Mouse (Mus musculus) left cerebral cortex, adult 11 months (tissue): ENCODE results near the gene Cdc42bpa.

Experiments used
- DNase-seq: peaks from one replicate; pipeline ENCODE4 v3.0.0; 2022; ENCODE audit warnings: low spot score

Cdc42bpa gene

DNA sequence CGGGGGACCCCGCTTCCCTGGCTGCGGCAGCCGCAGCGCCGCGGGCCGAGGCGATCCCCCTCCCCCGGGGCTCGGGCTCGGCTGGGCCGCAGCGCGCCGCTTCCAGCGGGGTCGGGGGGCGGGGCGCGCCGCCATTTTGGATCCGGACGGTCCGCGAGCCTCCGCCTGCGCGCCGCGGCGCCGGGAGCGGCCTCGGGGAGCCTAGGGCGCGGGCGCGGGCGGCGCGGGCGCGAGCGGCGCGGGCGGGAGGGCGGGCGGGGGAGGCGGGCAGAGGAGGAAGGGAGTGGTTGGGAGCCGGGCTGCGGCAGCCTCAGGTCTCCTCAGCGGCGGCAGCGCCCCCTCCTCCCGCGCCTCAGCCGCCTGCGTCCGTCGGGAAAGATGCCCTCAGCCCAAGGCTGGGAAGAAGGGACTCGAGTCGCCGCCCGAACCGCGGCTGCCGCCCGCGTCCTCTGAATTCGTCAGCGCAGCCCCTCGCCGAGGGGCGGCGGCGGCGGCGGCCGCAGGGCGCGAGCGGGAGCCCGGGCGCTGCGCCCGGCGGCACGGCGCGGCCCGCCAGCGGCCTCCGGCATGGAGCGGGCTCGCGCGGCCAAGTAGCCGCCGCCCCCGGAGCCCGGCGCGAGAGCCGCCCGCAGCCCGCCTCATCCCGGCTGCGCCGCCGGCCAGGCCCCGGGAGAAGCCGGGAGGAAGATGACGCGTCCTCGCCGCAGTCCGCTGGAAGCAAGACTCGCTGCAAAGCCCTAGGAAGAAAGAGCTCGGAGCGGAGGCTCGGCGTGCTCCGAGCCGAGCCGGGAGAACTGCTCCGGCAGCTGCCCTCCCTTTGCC, at the start of gene Cdc42bpa:
Gene Cdc42bpa, plus strand, starts transcription at position 752 of the 822 bp plus-strand sequence.
- peak; percentile 42 for DNase-seq

DNA sequence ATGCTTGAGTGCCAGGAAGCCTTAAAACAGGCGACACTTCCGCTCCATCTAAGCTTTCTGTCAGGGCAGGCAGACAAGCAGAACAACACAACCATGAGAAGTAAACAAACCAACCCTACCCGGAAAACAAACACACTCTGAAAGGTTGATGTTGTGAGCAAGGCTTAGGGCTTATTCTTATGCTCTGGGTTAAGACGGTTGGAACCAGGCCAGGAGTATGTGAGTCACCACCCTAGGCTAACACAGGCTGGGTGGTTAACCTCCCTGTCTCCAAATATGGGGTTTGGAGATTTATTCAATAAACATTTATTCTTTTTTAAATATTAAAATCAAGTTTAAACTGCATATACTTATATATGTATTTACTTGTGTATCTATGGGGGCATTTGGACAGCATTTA, 46.8 kb upstream of the Cdc42bpa start:
- no peak for DNase-seq

DNA sequence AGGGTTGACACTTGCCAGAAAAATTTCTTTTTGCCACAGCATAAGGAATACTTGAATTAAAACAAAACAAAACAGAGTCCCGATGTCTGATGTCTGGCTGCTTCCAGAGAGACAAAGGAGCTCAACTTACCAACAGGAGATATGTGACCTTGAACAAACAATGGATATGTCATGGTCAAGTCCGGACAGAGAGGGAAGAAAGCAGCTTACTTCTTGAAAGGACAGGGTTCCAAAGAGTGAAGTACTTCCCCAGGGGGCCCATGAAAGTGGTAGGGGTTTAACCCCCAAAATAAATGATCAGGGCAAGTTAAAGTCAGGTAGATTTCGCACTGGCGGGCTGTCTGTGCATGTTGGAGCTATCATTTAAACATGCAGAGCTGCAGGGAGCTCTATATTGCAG, 43.2 kb upstream of the Cdc42bpa start:
- DNase-seq = no peak

DNA sequence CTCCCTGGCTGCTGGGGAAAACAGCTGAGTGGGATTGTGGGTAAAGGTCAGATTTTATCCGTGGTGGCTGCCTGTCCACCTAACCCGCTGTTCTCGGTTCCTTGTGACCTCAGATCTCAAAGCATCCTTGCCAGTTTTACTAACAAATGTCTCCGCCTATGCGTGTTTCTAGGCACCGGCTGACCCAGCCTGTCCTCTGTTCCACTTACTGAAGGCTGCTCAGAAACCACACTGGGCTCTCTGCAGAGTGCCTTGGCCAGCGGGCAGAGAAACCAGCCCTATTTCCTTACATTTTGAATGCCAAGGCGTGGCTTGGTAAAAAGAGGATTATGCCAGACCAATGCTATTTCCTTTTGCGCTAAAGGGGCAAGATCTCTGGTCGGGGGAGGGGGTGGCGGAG, 42.8 kb upstream of the Cdc42bpa start:
- DNase-seq = no peak

DNA sequence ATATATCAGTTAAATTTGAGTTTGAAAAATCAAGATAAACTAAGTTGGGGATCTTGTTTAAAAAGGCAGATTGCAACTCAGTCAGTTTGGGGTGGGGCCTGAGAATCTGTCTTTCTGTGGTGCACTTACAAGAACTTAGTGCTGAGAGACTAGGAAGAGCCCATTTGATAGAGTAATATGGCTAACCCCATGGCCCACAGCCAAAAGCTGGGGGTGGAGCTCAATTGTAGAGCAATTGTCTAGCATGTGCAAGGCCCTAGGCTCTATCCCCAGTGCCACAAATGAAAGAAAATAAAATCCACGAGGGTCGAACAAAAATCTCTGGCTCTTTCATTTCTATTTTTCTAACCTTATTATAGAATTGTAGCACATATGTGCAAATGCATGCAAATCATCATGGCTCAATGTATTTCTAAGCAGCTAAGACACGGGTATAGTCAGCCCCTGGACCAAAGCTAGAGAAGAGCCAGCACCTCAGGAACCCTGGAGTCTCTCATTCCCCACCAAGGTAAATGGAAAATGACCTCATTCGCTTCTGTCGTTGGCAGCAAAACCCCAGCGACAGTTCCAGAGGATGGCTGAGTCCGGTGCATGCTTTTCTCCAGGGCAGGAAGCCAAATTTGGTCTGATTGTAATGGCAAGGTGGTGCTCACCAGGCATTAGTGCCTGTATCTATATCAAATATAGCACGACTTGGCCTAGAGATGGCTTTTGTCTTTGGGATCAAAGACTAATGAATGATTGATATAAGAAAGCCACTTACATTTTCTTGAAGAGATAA, 40.4 kb upstream of the Cdc42bpa start:
- DNase-seq = no peak

DNA sequence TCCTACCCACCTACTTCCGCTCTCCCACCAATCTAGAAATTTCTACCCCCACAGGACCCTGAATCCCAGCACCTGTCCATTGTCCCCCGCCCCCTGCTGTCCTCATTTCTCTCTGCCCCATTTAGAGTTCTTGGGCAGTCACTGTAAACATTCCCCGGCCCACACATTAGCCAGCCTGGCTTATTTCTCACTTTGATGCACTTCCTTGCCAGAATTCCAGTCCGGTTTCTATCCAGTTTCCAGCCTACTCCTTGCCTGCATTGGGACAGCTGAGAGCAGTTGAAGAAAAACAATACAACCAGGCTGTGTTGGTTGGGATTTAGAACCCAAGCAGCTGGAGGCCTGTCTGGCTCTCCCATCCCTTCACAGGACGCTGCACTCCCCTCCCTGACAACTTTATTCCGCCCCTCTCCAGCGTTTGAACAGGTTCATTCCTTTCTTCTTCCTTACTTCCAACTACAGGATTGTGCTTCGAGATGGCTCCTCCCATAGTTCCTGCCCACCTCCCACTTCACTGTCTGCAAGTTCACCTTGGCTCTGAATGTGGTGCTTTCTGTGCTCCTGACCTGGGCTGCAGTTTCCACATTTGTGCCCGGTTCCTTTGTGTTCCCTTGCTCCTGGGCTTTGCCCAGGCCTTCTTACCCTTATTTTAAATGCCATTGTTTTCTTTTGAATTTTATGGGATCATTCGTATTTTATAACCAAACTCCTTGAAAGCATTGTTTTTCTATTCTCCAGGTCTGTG, 36.4 kb upstream of the Cdc42bpa start:
- DNase-seq = no peak

DNA sequence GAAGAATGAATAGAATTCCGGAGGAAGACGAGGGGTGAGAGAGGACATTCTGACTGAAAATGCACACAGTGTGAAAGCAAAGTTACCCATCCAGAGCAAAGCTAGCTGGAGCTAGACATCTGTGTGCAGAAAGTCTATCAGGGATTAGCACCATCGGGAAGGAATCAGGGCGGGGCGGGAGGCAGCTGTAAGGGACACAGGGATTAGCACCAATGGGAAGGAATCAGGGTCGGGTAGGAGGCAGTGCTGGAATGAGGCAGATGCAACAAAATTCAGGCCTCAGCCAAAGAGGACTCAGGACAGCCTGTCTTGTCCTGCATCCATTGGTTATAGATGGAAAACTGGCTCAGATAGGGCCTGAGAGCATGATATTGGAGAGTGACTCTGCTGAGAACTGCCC, 34.0 kb upstream of the Cdc42bpa start:
- DNase-seq = no peak

DNA sequence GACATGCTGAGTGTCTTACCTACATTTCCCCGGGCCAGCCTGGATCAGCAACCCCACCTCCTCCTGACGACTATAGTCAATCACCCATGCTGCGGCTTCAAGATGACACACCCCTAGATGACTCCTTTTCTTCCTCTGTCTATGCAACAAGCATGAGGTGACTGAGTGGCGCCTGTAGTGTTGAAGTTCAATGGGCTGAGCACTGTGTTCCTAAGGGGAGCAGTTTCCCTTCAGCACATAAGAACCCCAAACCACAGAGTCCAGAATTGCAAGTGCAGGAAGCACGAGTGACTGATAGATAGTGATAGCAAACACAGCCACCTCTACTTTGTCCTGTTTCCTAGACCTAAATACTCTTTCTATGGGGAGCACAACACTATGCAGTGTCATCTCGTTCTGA, 33.2 kb upstream of the Cdc42bpa start:
- DNase-seq = no peak

DNA sequence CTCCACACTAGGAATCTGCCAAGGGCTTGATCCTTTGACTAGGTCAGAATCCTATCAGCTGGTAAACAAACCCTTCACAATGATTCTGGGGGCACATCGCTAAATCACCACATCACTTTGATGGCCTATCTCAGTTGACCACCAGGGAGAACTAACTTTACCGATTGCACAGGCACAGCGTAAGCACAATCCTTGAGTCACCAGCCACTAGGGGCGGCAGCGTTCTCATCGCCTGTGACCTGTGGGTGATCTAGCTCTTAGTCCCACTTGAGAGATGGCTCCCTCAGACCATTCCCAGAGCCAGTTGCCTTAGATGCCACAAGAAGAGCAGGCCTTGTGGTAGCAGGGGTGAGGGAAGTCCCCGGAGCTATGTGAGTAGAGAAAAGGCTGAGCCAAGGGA, 31.4 kb upstream of the Cdc42bpa start:
- DNase-seq = no peak

DNA sequence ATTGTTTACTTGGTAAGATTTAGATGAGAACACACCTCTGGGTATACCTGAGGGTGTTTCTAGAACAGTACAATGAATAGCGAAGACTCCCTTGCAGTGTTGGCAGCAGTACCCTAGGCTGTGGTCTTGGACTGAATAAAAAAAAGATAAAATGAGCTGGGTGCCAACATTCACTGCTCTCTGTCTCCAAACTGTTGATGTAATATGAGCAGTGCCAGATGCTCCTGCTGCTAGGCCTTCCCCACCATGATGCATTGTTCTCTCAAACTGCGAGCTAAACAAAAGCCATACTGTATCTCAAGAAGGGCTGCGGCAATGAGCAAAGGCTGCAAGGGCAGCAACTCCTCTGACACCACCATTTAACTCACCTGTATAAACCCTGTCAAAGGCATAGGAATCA, 29.0 kb upstream of the Cdc42bpa start:
- DNase-seq = peak; percentile 32

DNA sequence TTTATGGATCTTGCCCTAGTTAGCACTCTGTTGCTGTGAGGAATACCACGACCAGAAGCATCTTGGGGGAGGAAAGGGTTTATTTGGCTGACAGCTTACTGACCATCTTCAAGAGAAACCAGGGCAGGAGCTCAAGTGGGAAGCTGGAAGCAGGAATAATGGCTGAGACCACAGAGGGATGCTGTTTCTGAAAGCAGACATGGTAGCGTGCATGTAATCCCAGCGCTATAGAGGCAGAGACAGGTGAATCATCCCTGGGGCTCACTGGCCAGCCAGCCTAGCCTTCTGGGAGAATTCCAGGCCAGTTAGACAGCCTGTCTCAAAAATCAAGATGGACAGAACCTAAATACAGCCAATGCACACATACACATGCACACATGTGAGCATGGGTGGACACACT, 26.2 kb upstream of the Cdc42bpa start:
- no peak for DNase-seq

DNA sequence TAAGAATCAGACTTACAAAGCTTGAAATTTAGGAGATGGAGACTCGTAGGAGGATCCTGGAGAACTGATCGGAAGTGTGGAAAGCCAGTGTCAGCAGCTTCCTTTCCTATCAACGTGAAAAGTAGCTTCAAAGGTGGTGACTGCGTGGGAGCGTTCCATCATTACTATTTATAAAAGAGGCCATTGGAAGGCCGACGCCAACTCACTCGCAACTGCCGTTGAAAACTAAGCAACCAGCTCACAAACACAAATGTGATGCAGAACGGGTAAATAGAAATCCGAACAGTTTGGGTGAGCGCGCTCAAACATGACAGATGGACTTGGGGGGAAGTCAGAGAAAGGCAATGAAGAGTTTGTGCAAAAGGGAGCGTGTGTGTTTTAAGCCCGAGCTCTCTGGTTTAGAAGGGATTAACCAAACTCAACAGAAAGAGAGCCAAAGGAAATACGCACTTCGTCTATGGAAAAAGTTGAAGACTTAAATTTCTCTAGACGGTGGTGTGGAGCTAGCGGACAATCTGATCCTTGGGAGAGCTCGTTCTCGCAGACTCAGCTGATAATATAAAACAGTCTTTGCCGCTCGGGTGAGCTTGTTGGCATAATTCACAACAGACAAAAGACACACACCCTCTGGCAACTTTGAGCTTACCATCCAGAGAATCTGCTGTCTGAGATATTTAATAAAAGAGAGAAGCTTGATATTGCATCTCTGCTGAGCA, 20.0 kb upstream of the Cdc42bpa start:
- DNase-seq = no peak

DNA sequence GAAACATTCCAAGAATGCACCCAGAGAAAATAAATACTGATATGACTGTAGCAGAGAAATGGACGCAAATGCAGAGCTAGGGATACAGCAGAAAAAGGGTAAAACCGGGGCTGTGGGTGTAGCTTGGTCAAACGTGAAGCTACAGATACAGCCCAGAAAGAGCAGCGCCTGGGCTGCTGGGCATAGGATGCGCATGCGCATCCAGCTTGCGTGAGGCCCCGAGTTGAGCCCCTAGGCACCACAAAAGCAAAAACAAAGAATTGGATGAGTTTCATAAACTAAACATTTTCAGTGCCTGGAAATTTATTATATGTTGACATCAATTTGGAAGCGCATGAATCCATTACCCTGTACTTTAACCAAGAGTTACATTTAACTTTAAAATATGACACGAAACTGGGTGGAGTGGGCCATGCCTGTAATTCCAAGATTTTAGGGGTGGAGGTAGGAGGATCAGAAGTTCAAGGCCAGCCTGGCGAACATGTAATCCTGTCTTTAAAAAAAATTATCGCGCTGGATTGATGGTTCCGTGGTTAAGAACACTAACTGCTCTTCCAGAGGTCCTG, 19.4 kb upstream of the Cdc42bpa start:
- DNase-seq = no peak

DNA sequence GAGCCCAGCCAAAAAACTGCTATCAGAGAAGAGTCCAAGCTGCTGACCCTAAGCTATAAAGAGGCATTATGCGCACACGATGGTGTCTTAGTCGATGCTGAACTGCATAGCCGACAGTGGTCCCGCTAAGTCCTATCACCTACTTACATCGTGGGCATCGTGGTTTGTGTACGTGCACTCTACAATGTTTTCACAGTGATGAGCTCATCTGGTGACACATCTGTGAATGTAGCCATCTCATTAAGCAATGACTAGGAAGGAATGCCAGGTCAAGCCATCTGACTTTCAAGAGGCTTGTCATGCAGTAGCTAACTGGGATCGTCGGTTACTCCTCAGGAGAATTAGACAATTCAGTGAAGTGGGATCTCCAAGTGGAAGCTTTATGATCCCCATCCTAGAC, 15.3 kb upstream of the Cdc42bpa start:
- no peak for DNase-seq

DNA sequence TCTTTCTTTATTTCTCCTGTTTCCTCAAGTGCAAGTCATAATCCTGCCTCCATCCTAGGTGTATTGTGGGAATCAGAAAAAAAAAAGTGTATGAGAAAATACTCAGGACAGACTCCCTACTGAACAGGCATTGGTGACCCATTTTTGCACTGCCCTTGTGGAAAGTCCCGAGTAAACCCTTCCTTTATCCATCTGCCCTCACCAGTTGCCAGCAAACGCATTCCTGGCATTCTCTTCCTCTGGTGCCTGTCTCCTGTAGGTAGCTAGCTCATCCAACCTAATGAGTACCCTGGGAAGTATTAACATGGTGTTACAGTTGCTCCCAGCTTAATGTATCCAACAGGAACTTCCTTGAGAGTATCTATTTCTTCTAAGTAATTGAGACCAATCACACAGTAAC, 13.7 kb upstream of the Cdc42bpa start:
- DNase-seq = no peak

DNA sequence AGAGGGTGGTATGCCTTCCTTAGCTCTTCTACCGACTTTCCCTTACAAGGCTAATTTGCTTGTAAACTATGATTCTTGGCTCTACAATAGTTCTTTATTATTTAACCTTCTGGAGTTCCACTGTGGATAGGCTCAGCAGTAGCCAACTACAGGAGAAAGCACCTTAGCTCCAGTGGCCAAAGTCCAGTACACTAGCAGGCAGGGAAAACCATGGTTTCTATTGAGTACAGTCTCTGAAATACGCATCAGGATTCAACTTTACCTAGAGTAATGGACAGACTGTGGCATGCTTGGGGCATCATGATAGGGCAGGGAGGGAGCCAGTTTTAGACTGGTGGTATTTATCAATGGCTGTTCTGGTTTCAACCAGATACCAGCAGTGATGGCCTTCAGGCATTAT, 12.6 kb upstream of the Cdc42bpa start:
- no peak for DNase-seq

DNA sequence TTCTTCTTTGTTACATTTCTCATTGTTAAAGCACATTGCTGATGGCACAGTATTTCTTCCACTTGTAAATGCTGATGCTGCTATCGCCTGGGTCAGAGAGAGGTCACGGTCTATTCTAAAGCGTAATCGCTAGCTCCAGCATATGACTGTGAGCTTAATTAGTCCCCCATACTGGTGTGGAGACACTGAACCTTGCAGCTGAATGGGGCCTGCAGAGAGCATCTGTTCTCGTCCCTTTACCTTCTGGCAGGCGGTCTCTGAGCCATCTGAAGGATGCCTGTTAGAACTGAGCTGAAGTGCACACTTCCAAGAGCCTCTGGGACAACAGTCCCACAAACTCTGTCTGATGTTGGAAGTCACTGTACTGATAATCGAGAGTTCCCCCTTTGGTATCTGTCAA, 8.7 kb upstream of the Cdc42bpa start:
- DNase-seq = no peak

DNA sequence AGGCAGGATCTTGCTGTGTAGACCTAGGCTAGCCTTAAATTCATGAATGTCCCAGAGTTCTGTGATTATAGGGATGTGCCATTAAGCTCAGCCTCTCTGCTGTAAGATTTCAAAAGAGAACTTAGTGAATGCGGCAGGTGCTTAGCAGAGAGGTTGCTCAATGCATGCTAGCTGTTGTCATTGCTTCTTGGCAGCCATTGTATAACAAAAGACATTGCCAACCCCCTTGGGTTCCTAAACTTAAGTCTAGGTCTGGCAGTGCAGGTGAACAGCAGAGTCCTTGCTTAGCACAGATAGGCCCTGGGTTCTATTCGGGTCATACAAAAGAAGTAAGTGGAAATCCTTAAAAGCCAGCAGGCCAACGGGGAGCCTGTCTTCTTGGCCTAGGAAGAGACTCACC, 7.0 kb upstream of the Cdc42bpa start:
- no peak for DNase-seq

DNA sequence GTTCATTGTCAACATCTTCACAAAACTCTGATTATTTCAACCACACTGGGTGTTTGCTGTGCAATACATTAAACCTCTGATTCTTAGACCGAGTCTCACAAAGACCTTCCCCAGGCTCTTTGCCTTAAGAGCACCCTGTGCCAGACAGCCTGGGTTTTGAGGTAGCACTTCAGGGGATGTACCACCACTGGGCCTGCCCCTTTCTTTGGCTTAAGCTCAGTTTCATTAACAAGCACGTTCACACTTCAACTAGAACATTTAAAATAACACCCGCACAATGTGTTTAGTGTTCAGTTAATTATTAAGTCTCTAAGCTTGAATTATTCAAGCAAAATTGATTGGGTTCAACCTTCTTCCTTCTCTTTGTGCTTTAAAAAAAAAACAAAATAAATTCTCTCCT, 2.8 kb upstream of the Cdc42bpa start:
- DNase-seq = no peak

DNA sequence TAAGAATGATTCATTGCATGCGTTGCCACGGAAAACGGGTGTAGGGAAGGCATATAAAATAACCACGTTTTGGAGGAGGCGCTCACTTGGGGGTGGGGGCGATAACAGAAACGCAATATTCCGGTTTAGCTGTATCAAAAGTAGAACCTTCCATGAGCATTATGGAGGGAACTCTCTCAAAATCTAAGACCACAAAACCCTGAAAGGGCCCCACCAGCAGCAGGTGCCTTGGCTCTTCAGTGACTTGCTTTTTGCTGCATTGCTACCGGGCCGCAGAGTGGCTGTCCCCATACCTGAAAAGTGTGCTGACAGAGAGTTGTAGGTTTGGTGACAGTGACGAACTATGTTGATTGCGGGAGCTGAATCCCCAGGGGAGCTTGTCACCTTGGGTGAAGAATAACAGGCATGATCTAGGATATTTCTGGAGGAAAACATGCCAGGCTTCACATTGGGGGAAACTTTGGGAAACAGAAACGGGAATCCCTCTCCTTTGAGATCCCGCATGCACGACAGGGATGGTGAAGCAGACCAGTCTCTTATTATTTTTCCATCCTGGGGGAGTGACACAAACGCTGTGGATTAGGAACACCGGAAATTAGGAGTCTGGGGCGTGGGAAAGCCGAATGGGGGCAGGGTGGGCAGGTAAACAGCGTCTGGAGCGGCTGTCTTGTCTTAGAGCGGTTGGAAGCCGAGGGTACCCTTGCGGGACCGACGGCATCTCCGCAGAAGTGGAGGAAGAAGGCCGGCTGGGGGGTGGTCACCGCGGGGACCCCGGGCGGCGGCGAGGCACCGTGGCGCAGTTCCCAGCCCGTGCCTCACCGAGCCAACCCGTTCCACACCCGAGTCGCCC, 1.2 kb upstream of the Cdc42bpa start:
- DNase-seq = no peak

DNA sequence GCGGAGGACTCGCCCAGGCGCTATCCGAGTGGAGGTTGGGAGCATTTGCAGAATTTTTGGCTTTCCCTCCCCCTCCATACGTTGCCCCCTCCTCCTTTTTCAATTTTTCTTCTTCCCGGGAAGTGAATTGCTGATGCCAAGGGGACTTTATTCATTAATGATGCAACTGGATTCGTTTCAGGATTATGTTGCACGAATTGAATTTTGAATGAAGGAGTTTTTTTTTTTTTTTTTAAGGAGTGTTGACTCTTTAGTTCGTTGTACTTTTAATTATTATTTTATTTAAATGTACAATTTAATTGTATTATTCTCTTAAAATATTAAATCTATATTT, 238 bp downstream of the Cdc42bpa start:
- DNase-seq = no peak
